Mouse (Mus musculus) heart, embryonic 16.5 days (tissue): ENCODE measurements around the gene Nagk. TPM values are rescaled to one million over a fixed set of nuclear protein-coding genes. Genes with fewer than 3 reads are reported as not detected.

Source experiments
- ATAC-seq: fragments of 200-750 bp; cut with Nextera tagmentation; replicated peaks from 2 replicates; pipeline ENCODE4 v1.8.0; 2017; ENCODE audit warnings: moderate number of reproducible peaks; ENCODE audit not compliant: insufficient read depth, low FRiP score; ENCODE audit errors: extremely low read depth
- H3K27ac ChIP-seq: fragments of 300-500 bp; sonication (generic); 2 replicates; pipeline ENCODE4 v1.5.1; 2014; ENCODE audit warnings: mild to moderate bottlenecking, low read length, control low read depth, moderate library complexity
- H3K27me3 ChIP-seq: fragments of 300-500 bp; sonication (generic); 2 replicates; pipeline ENCODE4 v1.6.1; 2014; ENCODE audit warnings: low read length, mixed read lengths; ENCODE audit not compliant: control insufficient read depth, insufficient read depth
- H3K36me3 ChIP-seq: fragments of 300-500 bp; sonication (generic); 2 replicates; pipeline ENCODE4 v1.6.1; 2014; ENCODE audit not compliant: control insufficient read depth, insufficient read depth
- H3K4me1 ChIP-seq: fragments of 300-500 bp; sonication (generic); 2 replicates; pipeline ENCODE4 v1.6.1; 2014; ENCODE audit warnings: low read length, mixed read lengths; ENCODE audit not compliant: control insufficient read depth, insufficient read depth
- H3K4me2 ChIP-seq: fragments of 300-500 bp; sonication (generic); 2 replicates; pipeline ENCODE4 v1.6.1; 2014; ENCODE audit warnings: low read depth, mild to moderate bottlenecking, control low read depth, low read length
- H3K4me3 ChIP-seq: fragments of 300-500 bp; sonication (generic); 2 replicates; pipeline ENCODE4 v1.5.1; 2014; ENCODE audit warnings: mild to moderate bottlenecking, control low read depth, low read length
- H3K9ac ChIP-seq: fragments of 300-500 bp; sonication (generic); 2 replicates; pipeline ENCODE4 v1.6.1; 2014; ENCODE audit warnings: low read length, control low read depth
- H3K9me3 ChIP-seq: fragments of 300-500 bp; sonication (generic); replicated peaks from 2 replicates; pipeline ENCODE4 v1.6.1; 2016; ENCODE audit warnings: low read length; ENCODE audit not compliant: control insufficient read depth
- WGBS: fragments of 180-500 bp; shearing (Covaris S2); extraction: QIAGEN DNeasy Blood & Tissue Kit; methylation state at CpG from one replicate; pipeline ENCODE4 v1.1.7; 2014; 5-methylcytosine and 5-hydroxymethylcytosine counted together
- polyA plus RNA-seq: library from polyadenylated mRNA; unstranded; fragments of >200 nt; fragmentation: Nextera tagmentation; extraction: Ambion mirVana; gene quantifications from 2 replicates; pipeline ENCODE4 v1.2.1, GENCODE M21; 2015

Gene Nagk
- polyA plus RNA-seq, 1 experiment from 2014 or later: 67.5 TPM

GRCm38 (mm10) chr6:83795492-83795900 is 714 bp downstream of the Nagk start:
- Histone ChIP-seq H3K4me3 (peak overlapping the region; percentile 87), H3K9me3 (no peaks in the 10 kb centered on the region), H3K27me3 (no peaks in the 10 kb centered on the region), H3K9ac (peak overlapping the region; percentile 86), H3K36me3 (peaks cover 10% of the 10 kb centered on the region), H3K4me1 (peaks cover 14% of the 10 kb centered on the region), H3K4me2 (peak overlapping the region; percentile 78), H3K27ac (peak overlapping the region; percentile 95)
- WGBS: 2% methylated on average over 13 of the region's 13 CpGs
- ATAC-seq: peak; percentile 7; the same call in 1 of the 2 replicates

- no peak for ATAC-seq
- Histone ChIP-seq H3K27me3 (no peaks in the 10 kb centered on the region), H3K9ac (no peak overlapping the region), H3K4me2 (no peak overlapping the region), H3K4me3 (no peak overlapping the region), H3K4me1 (peaks cover 7% of the 10 kb centered on the region), H3K36me3 (peaks cover 22% of the 10 kb centered on the region), H3K9me3 (no peaks in the 10 kb centered on the region), H3K27ac (no peak overlapping the region)
- WGBS: 52% methylated on average over 3 of the region's 3 CpGs
Observed at GRCm38 (mm10) chr6:83796686-83797085, 1.9 kb downstream of the Nagk start.

GRCm38 (mm10) chr6:83802033-83802432 is 7.3 kb downstream of the Nagk start:
- Histone ChIP-seq H3K9me3 (no peaks in the 10 kb centered on the region), H3K4me3 (no peak overlapping the region), H3K36me3 (peaks cover 35% of the 10 kb centered on the region), H3K27me3 (no peaks in the 10 kb centered on the region), H3K27ac (no peak overlapping the region), H3K9ac (no peak overlapping the region), H3K4me1 (no peaks in the 10 kb centered on the region), H3K4me2 (no peak overlapping the region)
- ATAC-seq: no peak
- WGBS: 88% methylated on average over 5 of the region's 5 CpGs

- Histone ChIP-seq H3K36me3 (peaks cover 35% of the 10 kb centered on the region), H3K27ac (no peak overlapping the region), H3K9ac (no peak overlapping the region), H3K4me1 (no peaks in the 10 kb centered on the region), H3K4me2 (no peak overlapping the region), H3K4me3 (no peak overlapping the region), H3K27me3 (no peaks in the 10 kb centered on the region), H3K9me3 (no peaks in the 10 kb centered on the region)
- 86% methylated on average over 3 of the region's 3 CpGs for WGBS
- ATAC-seq: no peak
Observed at GRCm38 (mm10) chr6:83802846-83803245, 8.1 kb downstream of the Nagk start.

GRCm38 (mm10) chr6:83815801-83816200 is 21.0 kb downstream of the Nagk start:
- H3K36me3 ChIP-seq: peaks cover 22% of the 10 kb centered on the region
- no peak for ATAC-seq

GRCm38 (mm10) chr6:83818996-83819395 is 24.2 kb downstream of the Nagk start:
- H3K9ac ChIP-seq: no peak overlapping the region
- no peak for ATAC-seq
- 0 out of 2 replicates have a peak, but pooled peaks cover 3% of the 10 kb centered on the region for H3K4me1 ChIP-seq
- H3K4me2 ChIP-seq: no peak overlapping the region
- no peaks in the 10 kb centered on the region for H3K27me3 ChIP-seq
- H3K4me3 ChIP-seq: no peak overlapping the region
- H3K36me3 ChIP-seq: peaks cover 8% of the 10 kb centered on the region
- no peak overlapping the region for H3K27ac ChIP-seq
- peaks cover 2% of the 10 kb centered on the region for H3K9me3 ChIP-seq
- WGBS: 73% methylated on average over 1 of the region's 1 CpGs

More at GRCm38 (mm10) chr6:83815801-83816200, 21.0 kb downstream of the Nagk start:
- 89% methylated on average over 3 of the region's 3 CpGs for WGBS
- H3K9ac ChIP-seq: no peak overlapping the region
- no peak overlapping the region for H3K4me2 ChIP-seq
- no peak overlapping the region for H3K27ac ChIP-seq
- H3K4me1 ChIP-seq: no peaks in the 10 kb centered on the region
- H3K4me3 ChIP-seq: no peak overlapping the region
- peaks cover 2% of the 10 kb centered on the region for H3K9me3 ChIP-seq
- H3K27me3 ChIP-seq: no peaks in the 10 kb centered on the region

- Histone ChIP-seq H3K9me3 (peaks cover 2% of the 10 kb centered on the region), H3K4me2 (no peak overlapping the region), H3K4me1 (0 out of 2 replicates have a peak, but pooled peaks cover 3% of the 10 kb centered on the region), H3K9ac (no peak overlapping the region), H3K27me3 (no peaks in the 10 kb centered on the region), H3K27ac (no peak overlapping the region), H3K4me3 (no peak overlapping the region), H3K36me3 (peaks cover 3% of the 10 kb centered on the region; the same call in 1 of the 2 replicates)
- ATAC-seq: no peak
- 64% methylated on average over 2 of the region's 2 CpGs for WGBS
Observed at GRCm38 (mm10) chr6:83820727-83821515, 26.1 kb downstream of the Nagk start.

- WGBS: 44% methylated on average over 2 of the region's 2 CpGs
- H3K9ac ChIP-seq: no peak overlapping the region
- no peaks in the 10 kb centered on the region for H3K36me3 ChIP-seq
- peaks cover 2% of the 10 kb centered on the region; the same call in 1 of the 2 replicates for H3K9me3 ChIP-seq
- no peak overlapping the region for H3K27ac ChIP-seq
- no peak overlapping the region for H3K4me3 ChIP-seq
- H3K27me3 ChIP-seq: no peaks in the 10 kb centered on the region
- no peak overlapping the region for H3K4me2 ChIP-seq
- no peak for ATAC-seq
- 0 out of 2 replicates have a peak, but pooled peaks cover 3% of the 10 kb centered on the region for H3K4me1 ChIP-seq
Observed at GRCm38 (mm10) chr6:83821856-83822255, 27.1 kb downstream of the Nagk start.

GRCm38 (mm10) chr6:83830941-83831605 is 36.3 kb downstream of the Nagk start:
- H3K4me1 ChIP-seq: peaks cover 11% of the 10 kb centered on the region
- H3K27me3 ChIP-seq: no peaks in the 10 kb centered on the region
- WGBS: 2% methylated on average over 31 of the region's 35 CpGs
- no peaks in the 10 kb centered on the region for H3K9me3 ChIP-seq
- peak; percentile 63 for ATAC-seq
- peak overlapping the region; percentile 66 for H3K4me3 ChIP-seq
- peak overlapping the region; percentile 78 for H3K9ac ChIP-seq
- no peaks in the 10 kb centered on the region for H3K36me3 ChIP-seq
- peak overlapping the region; percentile 79 for H3K4me2 ChIP-seq
- H3K27ac ChIP-seq: peak overlapping the region; percentile 72
